Mouse (Mus musculus): ENCODE data around the gene Slc52a3. TPM values are rescaled to one million over a fixed set of nuclear protein-coding genes. Genes with fewer than 3 reads are reported as not detected.
A peak's percentile ranks its signal among the peaks of the same experiment; 100 is the strongest.

Gene Slc52a3
- polyA plus RNA-seq, 1 experiment: not detected

DNA sequence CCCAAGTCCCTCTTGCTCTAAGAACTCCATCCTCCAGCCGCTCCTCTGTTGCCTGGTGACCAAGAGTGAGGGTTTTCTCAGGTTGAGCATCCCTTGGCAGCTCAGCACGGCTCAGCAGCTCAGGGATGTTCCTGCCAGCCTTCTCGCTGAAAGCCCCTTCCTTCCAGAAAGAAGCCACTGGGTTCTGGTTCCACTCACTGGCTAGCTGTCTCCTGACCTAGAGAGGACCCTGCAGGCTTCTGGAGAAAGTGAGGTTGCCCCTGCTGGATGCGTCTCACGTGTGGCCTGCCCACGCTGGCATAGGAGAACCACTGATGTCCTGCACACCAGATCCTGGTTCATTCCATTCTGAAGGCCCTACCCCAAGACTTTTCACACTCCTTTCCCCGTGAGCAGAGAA, 27.3 kb upstream of the Slc52a3 start:
- peak overlapping the region; percentile 2 for H3K4me3 ChIP-seq (ENCODE audit: insufficient read depth, low read depth, low read length)
- no peak overlapping the region for H3K27ac ChIP-seq (replicated peaks; ENCODE audit: low read depth, low read length)
- H3K4me1 ChIP-seq (ENCODE audit: control insufficient read depth, insufficient read depth, insufficient read length, low read length): peaks cover 14% of the 10 kb centered on the region

DNA sequence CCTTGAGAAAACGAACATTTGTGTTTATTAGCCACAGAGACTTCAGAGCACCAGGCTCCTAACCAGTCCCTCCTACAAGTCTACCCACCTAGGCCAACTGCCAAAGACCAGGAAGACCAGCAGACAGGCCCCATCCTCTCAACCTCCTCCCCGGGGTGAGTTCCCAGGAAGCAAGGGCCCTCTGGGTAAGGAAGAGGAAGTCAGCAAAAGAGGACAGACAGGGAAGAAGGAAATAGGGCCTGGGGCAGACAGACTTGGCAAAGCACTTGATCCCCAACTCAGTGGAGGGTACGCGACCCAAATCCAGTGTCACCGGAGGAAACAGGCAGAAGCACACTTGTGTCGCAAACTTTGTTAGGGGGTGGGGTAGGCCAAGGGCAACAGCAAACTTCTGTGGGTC, 26.9 kb upstream of the Slc52a3 start:
- Histone ChIP-seq H3K4me3 (ENCODE audit: insufficient read depth, low read depth, low read length) (peak overlapping the region; percentile 5; the same call in 1 of the 2 replicates), H3K4me1 (ENCODE audit: control insufficient read depth, insufficient read depth, insufficient read length, low read length) (peaks cover 14% of the 10 kb centered on the region), H3K27ac (replicated peaks; ENCODE audit: low read depth, low read length) (no peak overlapping the region)

DNA sequence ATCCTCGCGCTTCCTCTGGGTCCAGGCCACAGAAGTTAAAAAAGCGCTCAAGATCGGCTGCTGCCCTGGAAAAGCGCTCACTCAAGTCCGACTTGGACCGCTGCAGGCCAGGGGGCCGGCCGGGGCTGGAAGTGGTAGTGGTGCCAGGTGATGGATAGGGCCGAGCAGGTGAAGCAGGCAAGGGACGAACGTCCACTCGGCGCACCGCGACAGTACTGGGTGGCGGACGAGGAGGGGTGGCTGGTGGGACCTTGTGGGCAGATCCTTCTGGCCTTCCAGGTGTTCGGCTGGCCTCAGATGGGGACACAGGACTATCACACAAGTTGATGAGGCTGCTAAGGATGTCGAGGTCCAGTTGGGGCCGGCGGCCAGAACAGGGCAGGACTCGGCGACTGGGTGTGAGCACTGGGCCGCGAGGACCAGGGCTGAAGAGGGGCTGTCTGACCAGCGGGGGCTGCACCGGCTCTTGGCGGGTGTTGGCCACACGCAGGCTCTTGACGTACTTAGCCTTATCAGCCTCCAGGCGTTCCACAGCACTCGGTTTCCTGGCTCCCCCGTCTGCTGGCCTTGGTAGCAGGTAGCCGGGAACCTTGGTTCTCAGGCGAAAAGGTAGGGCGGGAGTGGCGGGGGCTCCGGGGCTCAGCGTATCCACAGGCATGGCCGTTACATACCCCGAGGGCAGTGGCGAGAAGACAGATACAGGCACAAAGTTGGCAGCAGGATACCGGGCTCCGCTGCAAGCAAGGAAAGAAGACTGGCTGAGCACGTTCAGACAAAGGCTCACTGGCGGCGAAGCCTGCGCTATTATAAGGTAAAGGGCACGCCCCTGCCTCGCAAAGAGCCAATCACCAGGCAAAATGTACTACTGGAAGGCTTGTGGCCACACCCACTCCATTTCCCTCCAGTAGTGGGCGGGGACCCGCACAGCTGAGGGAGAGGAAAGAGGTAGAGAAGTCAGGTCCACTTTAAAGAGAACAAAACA, 25.8 kb upstream of the Slc52a3 start:
- Histone ChIP-seq H3K27ac (replicated peaks; ENCODE audit: low read depth, low read length) (no peak overlapping the region), H3K4me3 (ENCODE audit: insufficient read depth, low read depth, low read length) (peak overlapping the region; percentile 40), H3K4me1 (ENCODE audit: control insufficient read depth, insufficient read depth, insufficient read length, low read length) (peaks cover 14% of the 10 kb centered on the region)

DNA sequence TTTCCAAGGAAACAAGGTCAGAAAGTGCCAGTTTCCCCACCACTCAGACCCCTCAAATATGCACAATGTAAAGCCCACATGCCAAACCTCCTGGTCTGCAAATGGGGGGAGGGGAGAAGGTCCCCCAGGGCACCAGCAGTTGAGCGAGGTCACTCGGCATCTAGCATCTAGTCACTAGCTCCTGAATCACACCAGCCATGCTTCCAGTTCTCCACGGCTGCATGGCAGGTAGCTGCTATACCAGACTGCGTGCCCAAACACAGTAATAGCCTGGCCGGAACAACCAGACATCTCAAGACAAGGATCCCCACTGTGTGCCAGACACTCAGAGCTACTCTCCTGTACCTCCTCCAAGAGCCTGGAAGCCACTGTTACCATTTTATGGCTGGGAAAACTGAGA, 24.6 kb upstream of the Slc52a3 start:
- Histone ChIP-seq H3K4me3 (ENCODE audit: insufficient read depth, low read depth, low read length) (no peak overlapping the region), H3K4me1 (ENCODE audit: control insufficient read depth, insufficient read depth, insufficient read length, low read length) (peaks cover 14% of the 10 kb centered on the region), H3K27ac (replicated peaks; ENCODE audit: low read depth, low read length) (no peak overlapping the region)

DNA sequence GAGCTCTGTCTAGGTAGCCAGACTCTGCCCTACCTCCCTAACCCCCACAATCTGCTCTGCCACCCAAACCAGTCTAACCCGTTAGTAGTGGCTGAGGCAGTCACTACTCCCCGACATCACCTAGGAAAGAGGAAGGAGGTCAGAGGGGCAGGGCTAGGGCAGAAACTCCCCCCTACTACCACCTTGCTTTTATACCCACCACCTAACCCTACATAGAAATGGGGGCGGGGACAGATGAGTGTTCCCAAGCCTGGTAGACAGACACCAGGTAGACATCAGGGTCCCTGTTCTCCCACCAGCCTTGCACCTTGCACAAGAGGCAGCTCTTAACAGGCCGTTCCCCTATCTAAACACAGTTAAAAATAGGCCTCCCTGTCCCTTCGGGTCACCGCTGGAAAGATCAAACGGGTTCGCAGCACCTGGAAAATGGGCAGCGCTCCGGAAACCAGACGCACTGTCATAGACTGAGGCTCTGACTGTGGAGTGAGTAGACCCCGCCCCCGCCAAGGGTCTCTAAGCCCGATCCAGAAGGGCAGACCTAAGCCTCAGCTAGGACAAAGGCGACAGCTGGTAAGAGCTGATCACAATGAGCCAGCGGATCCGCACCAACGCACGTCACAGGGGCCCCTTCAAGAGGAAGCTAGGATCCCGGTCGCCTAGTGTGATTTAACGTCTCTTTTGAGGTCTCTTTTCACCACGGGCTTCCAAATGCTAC, 23.3 kb upstream of the Slc52a3 start:
- H3K4me3 ChIP-seq (ENCODE audit: insufficient read depth, low read depth, low read length): peak overlapping the region; percentile 24
- no peak overlapping the region for H3K27ac ChIP-seq (replicated peaks; ENCODE audit: low read depth, low read length)
- peaks cover 19% of the 10 kb centered on the region for H3K4me1 ChIP-seq (ENCODE audit: control insufficient read depth, insufficient read depth, insufficient read length, low read length)

DNA sequence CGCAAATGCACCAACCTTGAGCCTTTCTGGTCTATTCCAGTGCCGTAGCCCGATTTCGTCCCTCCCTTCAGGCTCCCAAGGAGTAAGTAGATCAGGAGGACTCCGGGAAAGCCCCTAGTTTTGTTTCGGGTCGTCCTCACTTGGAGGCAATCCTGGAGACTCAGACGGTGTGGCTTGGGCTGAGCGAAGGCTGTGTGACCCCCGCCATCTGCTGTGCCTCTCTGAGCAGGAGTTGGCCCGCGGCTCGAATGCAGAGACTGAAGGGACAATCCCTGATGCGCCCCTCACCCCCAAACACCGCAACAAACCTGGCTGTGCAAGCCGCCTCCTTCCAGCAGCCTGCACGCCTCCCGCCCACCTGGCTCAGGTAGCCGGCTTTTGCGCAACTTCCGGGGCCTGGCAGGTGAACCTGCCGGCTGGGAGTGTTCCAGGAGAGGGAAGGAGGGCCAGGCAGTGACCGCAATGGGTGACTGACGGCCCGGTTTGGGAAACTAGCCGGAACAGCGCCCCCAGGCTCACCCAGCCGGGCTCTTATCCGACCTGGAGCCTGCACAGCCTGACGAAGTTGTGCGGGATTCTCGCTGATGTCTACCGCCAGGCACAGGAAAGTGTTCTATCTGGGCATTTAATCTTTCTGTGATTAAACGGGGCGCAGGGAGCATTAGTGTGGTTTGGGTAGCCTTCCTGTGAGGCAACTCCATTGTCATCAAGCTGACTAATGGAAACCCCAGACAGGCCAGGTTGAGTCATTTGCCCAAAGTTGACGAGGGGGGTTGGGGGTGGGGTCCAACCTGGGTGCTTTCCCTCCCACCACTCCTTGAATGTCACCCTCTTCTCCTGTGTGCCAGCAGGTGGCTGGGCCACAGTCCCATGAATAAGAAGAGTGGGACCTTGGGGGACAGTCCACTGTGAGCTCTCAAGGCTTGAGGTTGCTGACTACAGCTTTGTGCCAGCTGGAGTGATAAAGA, 22.4 kb upstream of the Slc52a3 start:
- Histone ChIP-seq H3K4me3 (ENCODE audit: insufficient read depth, low read depth, low read length) (peak overlapping the region; percentile 24), H3K4me1 (ENCODE audit: control insufficient read depth, insufficient read depth, insufficient read length, low read length) (peaks cover 20% of the 10 kb centered on the region), H3K27ac (replicated peaks; ENCODE audit: low read depth, low read length) (no peak overlapping the region)

DNA sequence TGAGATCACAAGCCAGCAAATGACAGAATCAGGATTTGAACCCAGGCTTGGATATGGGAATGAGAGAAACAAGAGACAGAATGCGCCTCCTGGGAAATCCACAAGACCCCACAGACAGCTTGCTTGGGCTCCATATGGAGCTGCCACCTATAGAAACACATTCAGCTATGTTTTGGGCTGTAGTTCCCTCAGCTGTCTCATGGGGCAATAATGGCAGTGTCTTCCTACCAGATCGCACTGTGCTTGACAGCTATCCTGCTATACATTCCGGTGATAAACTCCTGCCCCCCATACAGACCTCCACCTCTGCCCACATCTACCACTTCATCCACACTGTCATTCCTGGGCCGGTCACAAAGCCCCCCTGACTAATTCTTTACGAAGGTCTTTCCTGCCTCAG, 21.0 kb upstream of the Slc52a3 start:
- peaks cover 23% of the 10 kb centered on the region for H3K4me1 ChIP-seq (ENCODE audit: control insufficient read depth, insufficient read depth, insufficient read length, low read length)
- H3K27ac ChIP-seq (replicated peaks; ENCODE audit: low read depth, low read length): no peak overlapping the region
- no peak overlapping the region for H3K4me3 ChIP-seq (ENCODE audit: insufficient read depth, low read depth, low read length)

DNA sequence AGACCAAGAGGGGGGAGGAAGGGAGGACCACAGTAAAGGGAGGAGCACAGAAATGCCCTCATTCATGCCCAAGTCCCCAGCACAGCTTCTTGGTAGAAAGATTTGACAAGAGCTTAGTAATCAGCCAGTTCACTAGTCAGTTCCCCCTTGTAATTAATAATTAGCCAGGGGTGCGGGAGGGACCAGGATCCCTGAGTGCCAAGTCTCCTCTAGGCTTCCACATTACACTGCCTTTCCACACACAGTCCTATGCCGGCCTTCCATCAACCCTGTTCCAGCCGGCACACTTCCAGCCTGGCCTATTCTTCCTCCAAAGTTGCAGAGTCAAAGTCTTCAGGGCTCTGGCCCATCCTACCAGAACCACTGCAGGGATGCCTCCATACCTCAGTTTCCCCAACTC, 20.2 kb upstream of the Slc52a3 start:
- no peak overlapping the region for H3K4me3 ChIP-seq (ENCODE audit: insufficient read depth, low read depth, low read length)
- H3K4me1 ChIP-seq (ENCODE audit: control insufficient read depth, insufficient read depth, insufficient read length, low read length): peaks cover 21% of the 10 kb centered on the region
- no peak overlapping the region for H3K27ac ChIP-seq (replicated peaks; ENCODE audit: low read depth, low read length)

DNA sequence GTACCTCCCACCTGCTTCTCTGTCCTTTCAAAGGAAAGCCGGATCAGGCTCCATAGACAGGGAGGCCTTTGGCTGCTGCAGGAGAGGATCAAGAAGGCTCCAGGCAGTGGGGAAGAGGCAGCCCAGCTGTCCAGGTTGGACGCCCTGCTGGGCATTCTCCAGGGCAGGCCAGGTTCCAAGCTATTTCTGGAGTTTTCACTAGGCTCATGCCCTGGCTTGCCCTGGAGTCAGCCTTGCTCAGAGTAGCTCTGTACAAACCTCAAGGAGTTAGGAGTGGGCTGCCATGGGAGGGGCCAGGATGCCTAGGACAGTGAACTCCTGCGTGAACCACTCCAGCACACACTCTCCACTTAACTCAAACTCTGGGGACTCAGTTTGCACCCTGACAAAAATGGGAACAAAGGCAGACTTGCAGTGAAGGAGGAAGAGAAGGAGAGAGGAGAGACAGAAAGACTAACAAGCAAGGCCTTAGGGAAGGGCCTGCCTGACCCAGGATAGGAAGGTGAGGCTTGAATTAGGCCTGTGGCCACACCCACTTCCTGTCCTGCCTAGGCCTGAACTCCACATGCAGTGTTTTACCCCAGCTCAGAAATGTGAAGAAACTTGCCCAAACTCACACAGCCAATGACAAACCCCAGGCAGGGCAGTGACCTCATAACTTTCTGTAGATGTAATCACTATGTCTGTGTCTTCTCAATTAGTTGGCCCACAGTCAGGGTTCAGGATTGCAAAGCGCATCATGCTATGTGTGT, 18.4 kb upstream of the Slc52a3 start:
- Histone ChIP-seq H3K27ac (replicated peaks; ENCODE audit: low read depth, low read length) (no peak overlapping the region), H3K4me3 (ENCODE audit: insufficient read depth, low read depth, low read length) (no peak overlapping the region), H3K4me1 (ENCODE audit: control insufficient read depth, insufficient read depth, insufficient read length, low read length) (peaks cover 18% of the 10 kb centered on the region)

DNA sequence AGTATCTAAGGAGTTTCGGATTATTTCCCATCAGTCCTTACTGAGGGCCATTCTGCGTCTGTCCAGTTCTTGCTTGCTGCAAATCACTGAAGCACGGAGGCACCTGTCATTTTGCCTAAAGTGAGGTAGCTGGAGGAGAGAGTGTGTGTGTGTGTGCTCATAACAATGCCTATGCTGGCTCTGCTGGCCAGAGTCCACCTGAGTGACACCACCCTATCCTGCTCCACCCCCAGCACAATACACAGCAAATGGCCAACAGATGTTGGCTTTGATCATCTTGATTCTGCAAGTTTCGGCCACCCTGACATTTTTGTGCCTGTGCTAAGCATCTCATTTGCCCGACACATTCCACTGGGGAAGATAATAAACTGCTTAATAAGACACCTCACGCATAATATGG, 17.8 kb upstream of the Slc52a3 start:
- H3K4me1 ChIP-seq (ENCODE audit: control insufficient read depth, insufficient read depth, insufficient read length, low read length): peaks cover 18% of the 10 kb centered on the region
- no peak overlapping the region for H3K27ac ChIP-seq (replicated peaks; ENCODE audit: low read depth, low read length)
- H3K4me3 ChIP-seq (ENCODE audit: insufficient read depth, low read depth, low read length): no peak overlapping the region

DNA sequence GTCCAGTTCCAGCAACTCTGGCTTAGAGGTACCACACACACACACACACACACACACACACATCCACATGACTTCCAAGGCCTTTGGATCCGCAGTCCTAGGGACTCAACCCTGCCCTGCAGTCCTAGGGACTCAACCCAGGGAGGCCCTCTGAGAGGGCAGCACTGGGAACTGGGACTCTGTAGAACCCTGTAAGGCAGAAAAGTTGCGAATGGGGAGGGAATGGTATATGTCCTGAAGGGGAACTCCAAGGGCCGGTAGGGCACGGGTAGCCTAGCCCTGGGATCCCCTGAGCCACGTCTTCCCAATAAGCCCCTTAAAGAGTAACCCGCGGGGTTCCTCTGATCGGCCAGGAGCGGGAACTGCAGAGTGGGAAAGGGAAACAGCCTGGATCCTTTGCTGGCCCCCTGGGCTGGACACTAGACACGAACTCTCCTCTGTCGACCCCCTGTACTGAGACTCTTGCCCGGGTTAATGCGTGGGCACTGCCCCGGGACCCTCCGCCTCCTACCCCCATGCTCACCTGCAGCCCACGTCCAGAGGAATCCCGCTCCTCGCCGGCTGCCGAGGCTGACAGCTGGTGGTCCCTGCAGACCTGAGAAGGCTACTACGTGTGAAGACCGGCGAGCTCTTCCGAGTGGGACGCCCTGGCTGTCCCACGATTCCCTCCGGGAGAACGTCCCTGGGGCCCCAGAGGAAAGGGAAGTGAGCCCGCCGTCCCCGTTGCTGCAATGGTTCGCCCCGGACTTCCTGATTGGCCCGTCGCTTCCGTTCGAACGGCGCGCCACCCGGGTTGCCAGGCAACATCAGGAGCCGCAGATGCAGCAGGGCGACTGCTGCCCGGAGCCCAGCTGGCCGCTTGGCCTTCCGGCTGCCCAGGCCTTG, 16.6 kb upstream of the Slc52a3 start, which contains the start of gene Fam110a:
TSS of gene Fam110a (minus strand) at position 750 of the 885 bp plus-strand sequence.
- peaks cover 18% of the 10 kb centered on the region for H3K4me1 ChIP-seq (ENCODE audit: control insufficient read depth, insufficient read depth, insufficient read length, low read length)
- H3K4me3 ChIP-seq (ENCODE audit: insufficient read depth, low read depth, low read length): peak within 1 kb of the TSS; percentile 64
- H3K27ac ChIP-seq (replicated peaks; ENCODE audit: low read depth, low read length): 0 out of 2 replicates have a peak within 1 kb of the TSS, but pooled peaks have one; percentile 10

DNA sequence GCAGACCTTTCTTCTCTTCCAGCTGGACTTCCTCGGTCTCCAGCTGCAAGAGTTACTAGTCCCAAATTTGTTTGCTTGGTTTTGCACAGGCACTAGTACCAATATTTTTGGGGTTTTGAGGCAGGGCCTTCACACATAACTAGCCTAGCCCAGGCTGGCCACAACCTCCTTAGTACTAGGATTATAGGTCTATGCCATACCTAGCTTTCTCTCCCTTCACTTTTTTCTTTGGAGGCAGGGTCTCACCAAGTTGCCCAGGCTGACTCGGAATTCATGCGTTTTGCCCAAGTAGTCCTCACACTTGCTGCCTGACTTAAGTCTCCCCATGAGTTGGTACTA, 16.0 kb upstream of the Slc52a3 start:
- H3K4me3 ChIP-seq (ENCODE audit: insufficient read depth, low read depth, low read length): peak overlapping the region; percentile 64; the same call in 1 of the 2 replicates
- H3K4me1 ChIP-seq (ENCODE audit: control insufficient read depth, insufficient read depth, insufficient read length, low read length): peaks cover 18% of the 10 kb centered on the region
- no peak overlapping the region for H3K27ac ChIP-seq (replicated peaks; ENCODE audit: low read depth, low read length)

DNA sequence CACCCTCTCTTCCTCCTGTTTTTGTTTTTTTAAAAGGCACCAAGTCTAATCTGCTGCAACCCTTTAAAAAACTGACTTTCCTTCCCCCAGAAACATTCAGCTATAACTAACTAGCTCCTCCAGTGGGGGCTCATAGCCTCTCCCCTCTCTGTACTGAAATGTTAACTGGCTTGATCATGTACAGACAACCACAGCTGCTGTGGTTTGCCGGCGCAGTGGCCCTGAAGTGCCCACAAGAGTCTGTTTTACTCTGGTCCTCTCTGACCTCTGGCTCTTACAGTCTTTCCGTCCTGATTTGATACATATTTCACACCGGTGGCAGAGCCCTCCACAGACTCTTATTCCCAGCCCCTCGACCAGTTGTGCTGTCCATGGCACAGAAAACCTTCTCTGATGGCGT, 15.0 kb upstream of the Slc52a3 start:
- Histone ChIP-seq H3K4me3 (ENCODE audit: insufficient read depth, low read depth, low read length) (no peak overlapping the region), H3K27ac (replicated peaks; ENCODE audit: low read depth, low read length) (no peak overlapping the region), H3K4me1 (ENCODE audit: control insufficient read depth, insufficient read depth, insufficient read length, low read length) (peaks cover 18% of the 10 kb centered on the region)

Data from brown adipose tissue, adult 24 weeks (tissue).